Mouse (Mus musculus): ENCODE measurements around the gene Fuk.
A peak's percentile ranks its signal among the peaks of the same experiment; 100 is the strongest.
"Not testable (repeated sequence)": the region's sequence is repeated elsewhere in the genome, so short reads cannot be mapped to it uniquely, and the experiment has no call there.

Fuk gene

GRCm38 (mm10) chr8:110881741-110882310 lies 20.5 kb downstream of the Fuk start:
- DNase-seq (ENCODE audit: low read depth, low spot score): no peak

GRCm38 (mm10) chr8:110877862-110878261 lies 24.4 kb downstream of the Fuk start:
- no peak for DNase-seq (ENCODE audit: low read depth, low spot score)

- no peak for DNase-seq (ENCODE audit: low read depth, low spot score)
These were observed 31.8 kb downstream of the Fuk start for GRCm38 (mm10) chr8:110870501-110870900.

GRCm38 (mm10) chr8:110861347-110862025 lies 40.8 kb downstream of the Fuk start:
- DNase-seq (ENCODE audit: low read depth, low spot score): not testable (repeated sequence)

- no peak for DNase-seq (ENCODE audit: low read depth, low spot score)
These were observed 42.4 kb downstream of the Fuk start for GRCm38 (mm10) chr8:110859651-110860501.

- no peak for DNase-seq (ENCODE audit: low read depth, low spot score)
These were observed 45.4 kb downstream of the Fuk start for GRCm38 (mm10) chr8:110856760-110857461.

GRCm38 (mm10) chr8:110856073-110856472 lies 46.2 kb downstream of the Fuk start:
- not testable (repeated sequence) for DNase-seq (ENCODE audit: low read depth, low spot score)

GRCm38 (mm10) chr8:110851186-110851585 lies 51.1 kb downstream of the Fuk start:
- DNase-seq (ENCODE audit: low read depth, low spot score): no peak

GRCm38 (mm10) chr8:110847645-110848495 lies 54.4 kb downstream of the Fuk start:
- DNase-seq (ENCODE audit: low read depth, low spot score): no peak

GRCm38 (mm10) chr8:110847171-110847549 lies 55.1 kb downstream of the Fuk start:
- DNase-seq (ENCODE audit: low read depth, low spot score): no peak

GRCm38 (mm10) chr8:110846405-110847170 lies 55.7 kb downstream of the Fuk start, which contains the start of the genes Cog4 and Sf3b3:
Gene Cog4 (plus strand): TSS chr8:110846600.
Gene Sf3b3 (minus strand): TSS chr8:110846787.
- peak; percentile 77 for DNase-seq (ENCODE audit: low read depth, low spot score)

GRCm38 (mm10) chr8:110845821-110846404 lies 56.4 kb downstream of the Fuk start:
- DNase-seq (ENCODE audit: low read depth, low spot score): peak; percentile 16

GRCm38 (mm10) chr8:110844941-110845340 lies 57.3 kb downstream of the Fuk start:
- DNase-seq (ENCODE audit: low read depth, low spot score): no peak

GRCm38 (mm10) chr8:110843207-110843606 lies 59.1 kb downstream of the Fuk start:
- DNase-seq (ENCODE audit: low read depth, low spot score): no peak

GRCm38 (mm10) chr8:110842012-110842574 lies 60.2 kb downstream of the Fuk start:
- DNase-seq (ENCODE audit: low read depth, low spot score): no peak

Measured in embryo, embryonic 11.5 days (tissue).